In genomic region chr7:40258377-40258739, GRCm38 (mm10) we compare ENCODE assay signal across 9 mouse cellular contexts.
A peak's percentile ranks its signal among the peaks of the same experiment; 100 is the strongest.
DNase-seq lines count a peak whose midpoint lies in the region; ATAC-seq lines count a peak whose summit lies in the region.
"Had no signal": no experiment of that assay in that cellular context is flagged by ENCODE, and none has a peak within 500 bp of the region (broad histone marks: within the 10 kb centered on the region; RNA-seq: fewer than 3 reads in every experiment).

No protein-coding gene starts in this region.

- no peak overlapping the region for H3K4me2 ChIP-seq in hindbrain, embryonic 16.5 days (ENCODE audit: low read length)
- no peak overlapping the region for H3K4me2 ChIP-seq in hindbrain, embryonic 12.5 days (replicated peaks)

- H3K27me3 ChIP-seq in hindbrain, embryonic 16.5 days (replicated peaks; ENCODE audit: control insufficient read depth, insufficient read depth, low read length) = no peaks in the 10 kb centered on the region; the same call in 1 of the 2 replicates
- H3K27me3 ChIP-seq in hindbrain, embryonic 12.5 days = no peaks in the 10 kb centered on the region

- no peaks in the 10 kb centered on the region for H3K9me3 ChIP-seq in hindbrain, embryonic 16.5 days (ENCODE audit: control insufficient read depth, low read length)
- H3K9me3 ChIP-seq in hindbrain, embryonic 12.5 days (replicated peaks) = no peaks in the 10 kb centered on the region

- intact Hi-C loops in left cerebral cortex, postnatal 36 days (cut with DNase I) = no loop called here

- no peaks in the 10 kb centered on the region for H3K4me1 ChIP-seq in hindbrain, embryonic 16.5 days (ENCODE audit: control insufficient read depth, insufficient read depth, low read depth, low read length)
- no peaks in the 10 kb centered on the region for H3K4me1 ChIP-seq in hindbrain, embryonic 12.5 days

- H3K27ac ChIP-seq in hindbrain, embryonic 16.5 days (ENCODE audit: low read depth, low read length) = no peak overlapping the region
- no peak overlapping the region for H3K27ac ChIP-seq in hindbrain, embryonic 12.5 days
- H3K27ac ChIP-seq: stomach, postnatal 0 days had no signal

- H3K36me3 ChIP-seq in hindbrain, embryonic 16.5 days (ENCODE audit: control insufficient read depth, insufficient read depth, low read length) = no peaks in the 10 kb centered on the region
- no peaks in the 10 kb centered on the region for H3K36me3 ChIP-seq in hindbrain, embryonic 12.5 days

- WGBS in hindbrain, embryonic 16.5 days = 46% methylated on average over 6 of the region's 6 CpGs
- WGBS in hindbrain, embryonic 12.5 days = 59% methylated on average over 6 of the region's 6 CpGs

- ATAC-seq in hindbrain, embryonic 16.5 days = 0 out of 2 replicates have a peak, but pooled peaks have one; percentile 27
- ATAC-seq in hindbrain, embryonic 12.5 days (ENCODE audit: low FRiP score) = no peak
- no peak for ATAC-seq in cerebellum, adult (ENCODE audit: insufficient number of reproducible peaks, low FRiP score, low TSS enrichment)
- no peak for ATAC-seq in monocyte, adult 5-6 weeks (replicated peaks; ENCODE audit: insufficient number of reproducible peaks, low FRiP score, low TSS enrichment, poor library complexity, severe bottlenecking)

- no peak overlapping the region for H3K9ac ChIP-seq in hindbrain, embryonic 16.5 days (ENCODE audit: low read depth, low read length)
- H3K9ac ChIP-seq in hindbrain, embryonic 12.5 days = no peak overlapping the region

- peak; percentile 79 to 83 for DNase-seq in adrenal gland, postnatal 36 days
- peak; percentile 86 for DNase-seq in heart, postnatal 4 days
- peak; percentile 75 for DNase-seq in lung, postnatal 36 days
- no peak for DNase-seq in left cerebral cortex, postnatal 36 days (ENCODE audit: low spot score in 2 of 2)

- no peak overlapping the region for H3K4me3 ChIP-seq in hindbrain, embryonic 16.5 days (ENCODE audit: low read length)
- no peak overlapping the region for H3K4me3 ChIP-seq in hindbrain, embryonic 12.5 days

Comparison
In these comparisons a context has a peak if more than half of its experiments do, and no peak if none do; other contexts are left out.
1. DNase-seq: peak in adrenal gland, postnatal 36 days (2 of 2), heart, postnatal 4 days (single experiment) and lung, postnatal 36 days (single experiment); none in left cerebral cortex, postnatal 36 days (0 of 2).